Mouse (Mus musculus) midbrain, embryonic 13.5 days (tissue): ENCODE measurements at regions not wholly inside any gene's neighbourhood (a gene's known extent, or its start where the extent isn't known, plus 50 kb on each side); places are given as distances from the start of the nearest gene placed in this dataset.
"Not testable (repeated sequence)": the region's sequence is repeated elsewhere in the genome, so short reads cannot be mapped to it uniquely, and the experiment has no call there.

ENCODE experiments used
- ATAC-seq: fragments of 200-750 bp; cut with Nextera tagmentation; 2 replicates; pipeline ENCODE4 v1.8.0; 2017; ENCODE audit warnings: mild to moderate bottlenecking, moderate TSS enrichment, moderate library complexity
- H3K27ac ChIP-seq: fragments of 300-500 bp; sonication (generic); 2 replicates; pipeline ENCODE4 v1.5.1; 2015; ENCODE audit warnings: inconsistent platforms, mild to moderate bottlenecking, moderate library complexity
- H3K27me3 ChIP-seq: fragments of 300-500 bp; sonication (generic); 2 replicates; pipeline ENCODE4 v1.6.1; 2015; ENCODE audit warnings: mild to moderate bottlenecking, inconsistent platforms
- H3K36me3 ChIP-seq: fragments of 300-500 bp; sonication (generic); 2 replicates; pipeline ENCODE4 v1.6.1; 2015; ENCODE audit warnings: mild to moderate bottlenecking, inconsistent platforms
- H3K4me1 ChIP-seq: fragments of 300-500 bp; sonication (generic); replicated peaks from 2 replicates; pipeline ENCODE4 v1.6.1; 2015; ENCODE audit warnings: inconsistent platforms
- H3K4me2 ChIP-seq: fragments of 300-500 bp; sonication (generic); replicated peaks from 2 replicates; pipeline ENCODE4 v1.6.1; 2015; ENCODE audit warnings: moderate library complexity, mild to moderate bottlenecking, inconsistent platforms
- H3K4me3 ChIP-seq: fragments of 300-500 bp; sonication (generic); replicated peaks from 2 replicates; pipeline ENCODE4 v1.5.1; 2015; ENCODE audit warnings: mild to moderate bottlenecking, inconsistent platforms
- H3K9ac ChIP-seq: fragments of 300-500 bp; sonication (generic); replicated peaks from 2 replicates; pipeline ENCODE4 v1.6.1; 2015; ENCODE audit warnings: mild to moderate bottlenecking, inconsistent platforms
- H3K9me3 ChIP-seq: fragments of 300-500 bp; sonication (generic); 2 replicates; pipeline ENCODE4 v1.6.1; 2016; ENCODE audit warnings: mild to moderate bottlenecking, inconsistent platforms
- WGBS: fragments of 180-500 bp; shearing (Covaris S2); methylation state at CpG from one replicate; pipeline ENCODE4 v1.1.7; 2015; 5-methylcytosine and 5-hydroxymethylcytosine counted together

GRCm38 (mm10) chr2:107468671-107469070 is 178.2 kb downstream of the Kcna4 start:
- ATAC-seq = peak; percentile 92
- Histone ChIP-seq H3K4me1 (no peaks in the 10 kb centered on the region; the same call in 1 of the 2 replicates), H3K4me2 (no peak overlapping the region), H3K4me3 (no peak overlapping the region), H3K36me3 (no peaks in the 10 kb centered on the region), H3K9ac (no peak overlapping the region), H3K9me3 (no peaks in the 10 kb centered on the region), H3K27ac (no peak overlapping the region), H3K27me3 (no peaks in the 10 kb centered on the region)
- WGBS = 46% methylated on average over 1 of the region's 1 CpGs

- Histone ChIP-seq H3K9me3 (no peaks in the 10 kb centered on the region), H3K4me3 (no peak overlapping the region), H3K4me2 (no peak overlapping the region), H3K4me1 (0 out of 2 replicates have a peak, but pooled peaks cover 6% of the 10 kb centered on the region), H3K9ac (no peak overlapping the region), H3K27me3 (no peaks in the 10 kb centered on the region), H3K27ac (0 out of 2 replicates have a peak overlapping the region, but pooled peaks have one; percentile 7), H3K36me3 (no peaks in the 10 kb centered on the region)
- ATAC-seq = peak; percentile 67; the same call in 1 of the 2 replicates
- 76% methylated on average over 7 of the region's 7 CpGs for WGBS
Observed at GRCm38 (mm10) chr2:107503646-107504379, 213.4 kb downstream of the Kcna4 start.

GRCm38 (mm10) chr2:107507426-107508167 is 217.2 kb downstream of the Kcna4 start:
- H3K27me3 ChIP-seq = no peaks in the 10 kb centered on the region
- H3K9me3 ChIP-seq = no peaks in the 10 kb centered on the region
- H3K4me2 ChIP-seq = no peak overlapping the region
- H3K27ac ChIP-seq = no peak overlapping the region
- ATAC-seq = no peak
- H3K4me3 ChIP-seq = no peak overlapping the region
- H3K4me1 ChIP-seq = 0 out of 2 replicates have a peak, but pooled peaks cover 6% of the 10 kb centered on the region
- H3K36me3 ChIP-seq = no peaks in the 10 kb centered on the region
- no peak overlapping the region for H3K9ac ChIP-seq

- WGBS = 77% methylated on average over 1 of the region's 1 CpGs
- not testable (repeated sequence) for H3K4me2 ChIP-seq, H3K9ac ChIP-seq, H3K4me1 ChIP-seq, ATAC-seq, H3K27me3 ChIP-seq, H3K27ac ChIP-seq, H3K9me3 ChIP-seq, H3K36me3 ChIP-seq, H3K4me3 ChIP-seq
Observed at GRCm38 (mm10) chr2:107515486-107515885, 225.0 kb downstream of the Kcna4 start.

- no peak overlapping the region for H3K27ac ChIP-seq
- no peak overlapping the region for H3K4me2 ChIP-seq
- H3K4me1 ChIP-seq = peaks cover 3% of the 10 kb centered on the region; the same call in 1 of the 2 replicates
- no peaks in the 10 kb centered on the region for H3K27me3 ChIP-seq
- no peak overlapping the region for H3K4me3 ChIP-seq
- H3K36me3 ChIP-seq = no peaks in the 10 kb centered on the region
- 71% methylated on average over 1 of the region's 1 CpGs for WGBS
- no peak overlapping the region for H3K9ac ChIP-seq
- H3K9me3 ChIP-seq = no peaks in the 10 kb centered on the region
- ATAC-seq = no peak
Observed at GRCm38 (mm10) chr2:107518107-107518506, 227.7 kb downstream of the Kcna4 start.

- no peak for ATAC-seq
- no peaks in the 10 kb centered on the region for H3K9me3 ChIP-seq
- peaks cover 3% of the 10 kb centered on the region; the same call in 1 of the 2 replicates for H3K4me1 ChIP-seq
- no peak overlapping the region for H3K4me2 ChIP-seq
- 86% methylated on average over 2 of the region's 2 CpGs for WGBS
- H3K9ac ChIP-seq = no peak overlapping the region
- H3K36me3 ChIP-seq = no peaks in the 10 kb centered on the region
- no peak overlapping the region for H3K4me3 ChIP-seq
- no peaks in the 10 kb centered on the region for H3K27me3 ChIP-seq
- no peak overlapping the region for H3K27ac ChIP-seq
Observed at GRCm38 (mm10) chr2:107518759-107519158, 228.3 kb downstream of the Kcna4 start.

GRCm38 (mm10) chr2:107519326-107519725 is 228.9 kb downstream of the Kcna4 start:
- ATAC-seq = 0 out of 2 replicates have a peak, but pooled peaks have one; percentile 14
- H3K27me3 ChIP-seq = no peaks in the 10 kb centered on the region
- H3K9me3 ChIP-seq = no peaks in the 10 kb centered on the region
- no peaks in the 10 kb centered on the region for H3K36me3 ChIP-seq
- no peak overlapping the region for H3K4me2 ChIP-seq
- no peak overlapping the region for H3K9ac ChIP-seq
- peaks cover 3% of the 10 kb centered on the region; the same call in 1 of the 2 replicates for H3K4me1 ChIP-seq
- H3K27ac ChIP-seq = no peak overlapping the region
- no peak overlapping the region for H3K4me3 ChIP-seq
- WGBS = 82% methylated on average over 3 of the region's 3 CpGs

GRCm38 (mm10) chr2:107519761-107520160 is 229.3 kb downstream of the Kcna4 start:
- H3K4me1 ChIP-seq = peaks cover 3% of the 10 kb centered on the region; the same call in 1 of the 2 replicates

GRCm38 (mm10) chr2:107543161-107543560 is 252.7 kb downstream of the Kcna4 start:
- Histone ChIP-seq H3K9me3 (no peaks in the 10 kb centered on the region), H3K9ac (no peak overlapping the region), H3K36me3 (no peaks in the 10 kb centered on the region), H3K27me3 (no peaks in the 10 kb centered on the region), H3K27ac (no peak overlapping the region), H3K4me2 (no peak overlapping the region), H3K4me1 (no peaks in the 10 kb centered on the region), H3K4me3 (no peak overlapping the region)
- ATAC-seq = no peak
- WGBS = 88% methylated on average over 4 of the region's 4 CpGs

More at GRCm38 (mm10) chr2:107519761-107520160, 229.3 kb downstream of the Kcna4 start:
- Histone ChIP-seq H3K4me3 (no peak overlapping the region), H3K9ac (no peak overlapping the region), H3K27me3 (no peaks in the 10 kb centered on the region), H3K4me2 (no peak overlapping the region), H3K27ac (no peak overlapping the region), H3K9me3 (no peaks in the 10 kb centered on the region), H3K36me3 (no peaks in the 10 kb centered on the region)
- WGBS = 83% methylated on average over 4 of the region's 4 CpGs
- peak; percentile 43; the same call in 1 of the 2 replicates for ATAC-seq

GRCm38 (mm10) chr2:107552569-107552968 is 262.1 kb downstream of the Kcna4 start:
- WGBS = 37% methylated on average over 1 of the region's 1 CpGs
- Histone ChIP-seq H3K9ac (no peak overlapping the region), H3K27ac (0 out of 2 replicates have a peak overlapping the region, but pooled peaks have one; percentile 30), H3K4me1 (0 out of 2 replicates have a peak, but pooled peaks cover 5% of the 10 kb centered on the region), H3K4me3 (no peak overlapping the region), H3K4me2 (no peak overlapping the region), H3K27me3 (no peaks in the 10 kb centered on the region), H3K9me3 (no peaks in the 10 kb centered on the region), H3K36me3 (no peaks in the 10 kb centered on the region)
- peak; percentile 40; the same call in 1 of the 2 replicates for ATAC-seq

- H3K4me2 ChIP-seq = no peak overlapping the region
- ATAC-seq = no peak
- H3K27me3 ChIP-seq = no peaks in the 10 kb centered on the region
- no peaks in the 10 kb centered on the region for H3K9me3 ChIP-seq
- WGBS = 83% methylated on average over 3 of the region's 3 CpGs
- no peak overlapping the region for H3K27ac ChIP-seq
- no peaks in the 10 kb centered on the region for H3K36me3 ChIP-seq
- H3K9ac ChIP-seq = no peak overlapping the region
- H3K4me1 ChIP-seq = 0 out of 2 replicates have a peak, but pooled peaks cover 5% of the 10 kb centered on the region
- no peak overlapping the region for H3K4me3 ChIP-seq
Observed at GRCm38 (mm10) chr2:107556239-107556638, 265.8 kb downstream of the Kcna4 start.

GRCm38 (mm10) chr2:107569618-107570017 is 279.2 kb downstream of the Kcna4 start:
- Histone ChIP-seq H3K27me3 (no peaks in the 10 kb centered on the region), H3K9me3 (no peaks in the 10 kb centered on the region), H3K4me2 (no peak overlapping the region), H3K4me3 (no peak overlapping the region), H3K4me1 (no peaks in the 10 kb centered on the region), H3K36me3 (no peaks in the 10 kb centered on the region), H3K9ac (no peak overlapping the region), H3K27ac (no peak overlapping the region)
- WGBS = 80% methylated on average over 2 of the region's 2 CpGs
- ATAC-seq = no peak
